In the genomic region with DNA sequence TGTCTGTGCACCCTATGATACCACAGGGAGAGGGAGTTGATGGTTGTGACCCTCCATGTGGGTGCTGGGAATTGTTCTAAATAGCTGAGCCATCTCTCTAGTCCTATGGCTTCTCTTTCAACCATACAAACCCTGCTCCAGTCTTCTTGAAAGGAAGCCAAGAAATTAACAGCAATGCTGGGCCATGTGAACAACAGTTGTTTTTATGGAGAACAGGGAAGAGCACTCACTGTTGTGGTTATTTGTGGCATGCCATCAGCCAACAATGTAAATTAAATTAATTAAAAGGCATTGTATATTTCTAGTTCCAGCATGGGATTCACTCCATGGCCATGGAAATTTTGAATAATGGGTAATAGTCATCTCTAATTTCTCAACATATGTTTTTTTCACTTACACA, we compare ENCODE assay signal across 17 mouse cellular contexts.
DNase-seq lines count a peak whose midpoint lies in the region; ATAC-seq and TF ChIP-seq lines count a peak whose summit lies in the region.
"Had no signal": no experiment of that assay in that cellular context is flagged by ENCODE, and none has a peak within 500 bp of the region (broad histone marks: within the 10 kb centered on the region; RNA-seq: fewer than 3 reads in every experiment).

No protein-coding gene starts in this region.

- H3K27ac ChIP-seq in forebrain, embryonic 14.5 days (ENCODE audit: low read depth, low read length): no peak overlapping the region
- no peak overlapping the region for H3K27ac ChIP-seq in forebrain, embryonic 10.5 days
- no peak overlapping the region; the same call in 1 of the 2 replicates for H3K27ac ChIP-seq in embryonic facial prominence, embryonic 15.5 days (replicated peaks)
- H3K27ac ChIP-seq: embryonic facial prominence, embryonic 13.5 days; forebrain, embryonic 13.5 days had no signal

- no peaks in the 10 kb centered on the region for H3K36me3 ChIP-seq in forebrain, embryonic 14.5 days (ENCODE audit: control insufficient read depth, insufficient read depth, low read length)
- no peaks in the 10 kb centered on the region for H3K36me3 ChIP-seq in forebrain, embryonic 10.5 days (replicated peaks)
- no peaks in the 10 kb centered on the region for H3K36me3 ChIP-seq in embryonic facial prominence, embryonic 15.5 days
- H3K36me3 ChIP-seq: embryonic facial prominence, embryonic 13.5 days had no signal

- no peaks in the 10 kb centered on the region for H3K27me3 ChIP-seq in forebrain, embryonic 14.5 days (replicated peaks; ENCODE audit: control insufficient read depth, insufficient read depth, low read length)
- H3K27me3 ChIP-seq in forebrain, embryonic 10.5 days (ENCODE audit: poor library complexity, severe bottlenecking): no peaks in the 10 kb centered on the region
- no peaks in the 10 kb centered on the region for H3K27me3 ChIP-seq in embryonic facial prominence, embryonic 15.5 days
- H3K27me3 ChIP-seq: embryonic facial prominence, embryonic 13.5 days; forebrain, embryonic 13.5 days had no signal

- TF ChIP-seq CTCF in brain, embryonic 14.5 days (IDR thresholded peaks at IDR 0.05; ENCODE audit: borderline replicate concordance, extremely low read depth, insufficient read depth, insufficient read length): no peak

- no peak overlapping the region for H3K4me3 ChIP-seq in forebrain, embryonic 14.5 days (ENCODE audit: low read depth, low read length)
- no peak overlapping the region for H3K4me3 ChIP-seq in forebrain, embryonic 10.5 days
- no peak overlapping the region for H3K4me3 ChIP-seq in embryonic facial prominence, embryonic 15.5 days (replicated peaks)
- H3K4me3 ChIP-seq: embryonic facial prominence, embryonic 13.5 days; erythroblast, embryonic 14.5 days; forebrain, embryonic 13.5 days had no signal

- ATAC-seq in forebrain, embryonic 14.5 days: no peak
- 0 out of 2 replicates have a peak, but pooled peaks have one; percentile 27 for ATAC-seq in embryonic facial prominence, embryonic 15.5 days (ENCODE audit: insufficient number of reproducible peaks, low FRiP score, low TSS enrichment, low read depth)
- ATAC-seq: forebrain, embryonic 13.5 days; forebrain, embryonic 16.5 days had no signal

- no peak overlapping the region for H3K9ac ChIP-seq in forebrain, embryonic 14.5 days (ENCODE audit: low read length)
- H3K9ac ChIP-seq in embryonic facial prominence, embryonic 15.5 days: no peak overlapping the region
- H3K9ac ChIP-seq: embryonic facial prominence, embryonic 13.5 days; forebrain, embryonic 13.5 days had no signal

- H3K4me1 ChIP-seq in forebrain, embryonic 14.5 days (ENCODE audit: control insufficient read depth, insufficient read depth, low read length): peaks cover 10% of the 10 kb centered on the region
- H3K4me1 ChIP-seq in forebrain, embryonic 10.5 days: no peaks in the 10 kb centered on the region
- 0 out of 2 replicates have a peak, but pooled peaks cover 5% of the 10 kb centered on the region for H3K4me1 ChIP-seq in embryonic facial prominence, embryonic 15.5 days
- H3K4me1 ChIP-seq: embryonic facial prominence, embryonic 13.5 days had no signal

- no peak for TF ChIP-seq POLR2A in brain, embryonic 14.5 days (IDR thresholded peaks at IDR 0.05; ENCODE audit: borderline replicate concordance, extremely low read depth, insufficient read depth, insufficient read length, poor library complexity, severe bottlenecking)

- H3K9me3 ChIP-seq in forebrain, embryonic 14.5 days (replicated peaks; ENCODE audit: control insufficient read depth, low read length): no peaks in the 10 kb centered on the region
- H3K9me3 ChIP-seq in forebrain, embryonic 10.5 days: no peaks in the 10 kb centered on the region; the same call in 1 of the 2 replicates
- H3K9me3 ChIP-seq in embryonic facial prominence, embryonic 15.5 days (replicated peaks): no peaks in the 10 kb centered on the region
- H3K9me3 ChIP-seq: embryonic facial prominence, embryonic 13.5 days; forebrain, embryonic 13.5 days had no signal

- peak; percentile 51 for DNase-seq in forebrain, embryonic 14.5 days (ENCODE audit: low spot score)
- no peak for DNase-seq in forebrain, embryonic 10.5 days (ENCODE audit: extremely low spot score, low spot score)
- peak; percentile 43 for DNase-seq in brain, embryonic 14.5 days (ENCODE audit: low read depth)
- DNase-seq in thymus, postnatal 10 days (ENCODE audit: low spot score in 2 of 2): no peak
- DNase-seq: adrenal gland, adult 2 months; adrenal gland, postnatal 10 days; adrenal gland, postnatal 25 days; cerebellum, adult 11-12 months; cerebellum, adult 2 months; cerebellum, adult 9-10 months; cerebellum, postnatal 10 days; cerebellum, postnatal 25 days had no signal

- H3K4me2 ChIP-seq in forebrain, embryonic 14.5 days (ENCODE audit: low read length): no peak overlapping the region
- no peak overlapping the region for H3K4me2 ChIP-seq in embryonic facial prominence, embryonic 15.5 days (replicated peaks)
- H3K4me2 ChIP-seq: embryonic facial prominence, embryonic 13.5 days; forebrain, embryonic 13.5 days had no signal

Comparison
In these comparisons a context has a peak if more than half of its experiments do, and no peak if none do; other contexts are left out.
1. DNase-seq: peak in forebrain, embryonic 14.5 days (single experiment) and brain, embryonic 14.5 days (single experiment); none in forebrain, embryonic 10.5 days (single experiment) and thymus, postnatal 10 days (0 of 2).